In genomic region chr11:100968501-100968900, GRCm38 (mm10) we compare ENCODE assay signal across 9 mouse cellular contexts. TPM values are rescaled to one million over a fixed set of nuclear protein-coding genes. Genes with fewer than 3 reads are reported as not detected.
A peak's percentile ranks its signal among the peaks of the same experiment; 100 is the strongest.
DNase-seq lines count a peak whose midpoint lies in the region; ATAC-seq and TF ChIP-seq lines count a peak whose summit lies in the region.
"Had no signal": no experiment of that assay in that cellular context is flagged by ENCODE, and none has a peak within 500 bp of the region (broad histone marks: within the 10 kb centered on the region; RNA-seq: fewer than 3 reads in every experiment).

No protein-coding gene starts in this region.

- 72% methylated on average over 5 of the region's 5 CpGs for WGBS in kidney, adult 2 months
- 82% methylated on average over 5 of the region's 5 CpGs for WGBS in embryonic facial prominence, embryonic 14.5 days
- 73% methylated on average over 5 of the region's 5 CpGs for WGBS in limb, embryonic 13.5 days

- no peaks in the 10 kb centered on the region for H3K9me3 ChIP-seq in E14TG2a.4 (ENCODE audit: low read length)
- no peaks in the 10 kb centered on the region for H3K9me3 ChIP-seq in embryonic facial prominence, embryonic 14.5 days (ENCODE audit: control insufficient read depth, low read length)
- no peaks in the 10 kb centered on the region for H3K9me3 ChIP-seq in limb, embryonic 13.5 days

- H3K4me1 ChIP-seq in kidney, adult 2 months (ENCODE audit: control insufficient read depth, insufficient read depth, low read length) = no peaks in the 10 kb centered on the region
- H3K4me1 ChIP-seq in E14TG2a.4 (replicated peaks; ENCODE audit: low read depth, low read length) = peaks cover 48% of the 10 kb centered on the region
- peaks cover 15% of the 10 kb centered on the region; the same call in 1 of the 2 replicates for H3K4me1 ChIP-seq in embryonic facial prominence, embryonic 14.5 days (ENCODE audit: control insufficient read depth, insufficient read depth, low read length)
- H3K4me1 ChIP-seq in limb, embryonic 13.5 days = peaks cover 42% of the 10 kb centered on the region

- peak overlapping the region; percentile 83 for H3K4me2 ChIP-seq in embryonic facial prominence, embryonic 14.5 days (ENCODE audit: low read depth, low read length)
- H3K4me2 ChIP-seq in limb, embryonic 13.5 days (replicated peaks) = peak overlapping the region; percentile 85

- TF ChIP-seq POLR2A in kidney, adult 2 months (IDR thresholded peaks at IDR 0.05; ENCODE audit: low read depth, low read length) = no peak

- no peak for DNase-seq in kidney, adult 2 months
- DNase-seq in kidney, postnatal 25 days = no peak
- DNase-seq in embryonic facial prominence, embryonic 14.5 days (ENCODE audit: low spot score) = no peak
- no peak for DNase-seq in embryo, embryonic 9.5 days (ENCODE audit: extremely low spot score)
- DNase-seq in adrenal gland, postnatal 10 days = no peak
- DNase-seq in B cell, adult 2 months = no peak

- no peaks in the 10 kb centered on the region for H3K27me3 ChIP-seq in kidney, adult 2 months (replicated peaks; ENCODE audit: control insufficient read depth, insufficient read depth, low read length)
- H3K27me3 ChIP-seq in E14TG2a.4 (ENCODE audit: insufficient read depth, low read length) = peaks cover 97% of the 10 kb centered on the region
- peaks cover 21% of the 10 kb centered on the region for H3K27me3 ChIP-seq in embryonic facial prominence, embryonic 14.5 days (replicated peaks; ENCODE audit: control insufficient read depth, insufficient read depth, low read length)
- H3K27me3 ChIP-seq in limb, embryonic 13.5 days = peaks cover 95% of the 10 kb centered on the region

- peak overlapping the region; percentile 83 for H3K9ac ChIP-seq in embryonic facial prominence, embryonic 14.5 days (ENCODE audit: low read depth, low read length)
- H3K9ac ChIP-seq in limb, embryonic 13.5 days = peak overlapping the region; percentile 81

- H3K4me3 ChIP-seq in kidney, adult 2 months (ENCODE audit: insufficient read depth, low read depth, low read length) = peak overlapping the region; percentile 90
- peak overlapping the region; percentile 83 for H3K4me3 ChIP-seq in E14TG2a.4 (replicated peaks; ENCODE audit: low read length)
- peak overlapping the region; percentile 61 for H3K4me3 ChIP-seq in embryonic facial prominence, embryonic 14.5 days (ENCODE audit: low read depth, low read length)
- H3K4me3 ChIP-seq in limb, embryonic 13.5 days = peak overlapping the region; percentile 74

- no peak for TF ChIP-seq CTCF in kidney, adult 2 months (conservative IDR thresholded peaks at IDR 0.05; ENCODE audit: insufficient read depth, insufficient read length, low read depth, low read length)
- TF ChIP-seq CTCF in E14TG2a.4 (conservative IDR thresholded peaks at IDR 0.05; ENCODE audit: low read length) = no peak

- H3K36me3 ChIP-seq in kidney, adult 2 months (ENCODE audit: control insufficient read depth, insufficient read depth, low read length) = no peaks in the 10 kb centered on the region
- no peaks in the 10 kb centered on the region for H3K36me3 ChIP-seq in E14TG2a.4 (ENCODE audit: insufficient read depth, low read length)
- no peaks in the 10 kb centered on the region for H3K36me3 ChIP-seq in embryonic facial prominence, embryonic 14.5 days (ENCODE audit: control insufficient read depth, insufficient read depth, low read length)
- peaks cover 4% of the 10 kb centered on the region; the same call in 1 of the 2 replicates for H3K36me3 ChIP-seq in limb, embryonic 13.5 days

- H3K27ac ChIP-seq in kidney, adult 2 months (ENCODE audit: insufficient read depth, low read depth, low read length) = no peak overlapping the region
- H3K27ac ChIP-seq in embryonic facial prominence, embryonic 14.5 days (replicated peaks; ENCODE audit: low read depth, low read length) = no peak overlapping the region
- no peak overlapping the region for H3K27ac ChIP-seq in limb, embryonic 13.5 days

- no peak for ATAC-seq in embryonic facial prominence, embryonic 14.5 days (ENCODE audit: low read depth)
- ATAC-seq in limb, embryonic 13.5 days (ENCODE audit: low FRiP score, low read depth) = no peak
- ATAC-seq: inflammation-experienced regulatory T-cells, adult 6 months had no signal

RNA-seq across cellular contexts. Expression of gene Cavin1, which starts 2.2 kb away (rescaled TPM):
- 32.1 and 35.0 TPM in 2 replicates for polyA plus RNA-seq in kidney, adult 2 months (2012; rRNA removed)
- 145 and 160 TPM in 2 replicates for polyA plus RNA-seq in embryonic facial prominence, embryonic 14.5 days (2014; fragmentation: Nextera tagmentation; extraction: Ambion mirVana)
- polyA plus RNA-seq in limb, embryonic 13.5 days (2015; fragmentation: Nextera tagmentation; extraction: Ambion mirVana) = 136 and 142 TPM in 2 replicates
- 100 to 1,000 TPM; 327 to 368 TPM for total RNA-seq in adrenal gland, postnatal 10 days (2021)

RNA-seq across cellular contexts. Expression of gene Stat3, which starts 29.2 kb away (rescaled TPM):
- 55.5 and 57.2 TPM in 2 replicates for polyA plus RNA-seq in kidney, adult 2 months (2012; rRNA removed)
- polyA plus RNA-seq in embryonic facial prominence, embryonic 14.5 days (2014; fragmentation: Nextera tagmentation; extraction: Ambion mirVana) = 71.4 and 82.9 TPM in 2 replicates
- polyA plus RNA-seq in limb, embryonic 13.5 days (2015; fragmentation: Nextera tagmentation; extraction: Ambion mirVana) = 42.4 and 50.3 TPM in 2 replicates
- total RNA-seq in adrenal gland, postnatal 10 days (2021) = 10 to 100 TPM; 68.2 to 75.6 TPM

RNA-seq across cellular contexts. Expression of gene Atp6v0a1, which starts 40.8 kb away (rescaled TPM):
- 48.4 and 54.0 TPM in 2 replicates for polyA plus RNA-seq in kidney, adult 2 months (2012; rRNA removed)
- polyA plus RNA-seq in embryonic facial prominence, embryonic 14.5 days (2014; fragmentation: Nextera tagmentation; extraction: Ambion mirVana) = 35.0 and 37.9 TPM in 2 replicates
- polyA plus RNA-seq in limb, embryonic 13.5 days (2015; fragmentation: Nextera tagmentation; extraction: Ambion mirVana) = 34.0 and 34.4 TPM in 2 replicates
- total RNA-seq in adrenal gland, postnatal 10 days (2021) = 10 to 100 TPM; 93.4 to 95.8 TPM
